Mouse (Mus musculus) limb, embryonic 13.5 days (tissue): Measurements from ENCODE around the gene Hoxd11. TPM values are rescaled to one million over a fixed set of nuclear protein-coding genes. Genes with fewer than 3 reads are reported as not detected.

Experiments
- ATAC-seq: fragments of 200-750 bp; cut with Nextera tagmentation; 2 replicates; pipeline ENCODE4 v1.8.0; 2017; ENCODE audit warnings: low read depth, moderate number of reproducible peaks, moderate TSS enrichment; ENCODE audit not compliant: low FRiP score
- H3K27ac ChIP-seq: fragments of 300-500 bp; sonication (generic); 2 replicates; pipeline ENCODE4 v1.5.1; 2015; ENCODE audit warnings: inconsistent platforms, mild to moderate bottlenecking, moderate library complexity
- H3K27me3 ChIP-seq: fragments of 300-500 bp; sonication (generic); 2 replicates; pipeline ENCODE4 v1.6.1; 2015; ENCODE audit warnings: mild to moderate bottlenecking, inconsistent platforms
- H3K36me3 ChIP-seq: fragments of 300-500 bp; sonication (generic); 2 replicates; pipeline ENCODE4 v1.6.1; 2015; ENCODE audit warnings: inconsistent platforms, mild to moderate bottlenecking, moderate library complexity
- H3K4me1 ChIP-seq: fragments of 300-500 bp; sonication (generic); 2 replicates; pipeline ENCODE4 v1.6.1; 2015; ENCODE audit warnings: inconsistent platforms
- H3K4me2 ChIP-seq: fragments of 300-500 bp; sonication (generic); replicated peaks from 2 replicates; pipeline ENCODE4 v1.6.1; 2015; ENCODE audit warnings: inconsistent platforms, mild to moderate bottlenecking, moderate library complexity
- H3K4me3 ChIP-seq: fragments of 300-500 bp; sonication (generic); 2 replicates; pipeline ENCODE4 v1.5.1; 2015; ENCODE audit warnings: moderate library complexity, mild to moderate bottlenecking, inconsistent platforms
- H3K9ac ChIP-seq: fragments of 300-500 bp; sonication (generic); 2 replicates; pipeline ENCODE4 v1.6.1; 2015; ENCODE audit warnings: mild to moderate bottlenecking, inconsistent platforms
- H3K9me3 ChIP-seq: fragments of 300-500 bp; sonication (generic); 2 replicates; pipeline ENCODE4 v1.6.1; 2016; ENCODE audit warnings: inconsistent platforms
- WGBS: fragments of 180-500 bp; shearing (Covaris S2); methylation state at CpG from one replicate; pipeline ENCODE4 v1.1.7; 2015; 5-methylcytosine and 5-hydroxymethylcytosine counted together
- microRNA counts: library from miRNA; unstranded; fragments of <30 nt; microRNA quantifications from one replicate; lab custom pipeline; 2016
- microRNA-seq: library from miRNA; unstranded; fragments of <30 nt; microRNA quantifications from one replicate; pipeline ENCODE4, GENCODE M21; 2016
- polyA plus RNA-seq: library from polyadenylated mRNA; unstranded; fragments of >200 nt; fragmentation: Nextera tagmentation; extraction: Ambion mirVana; gene quantifications from 2 replicates; pipeline ENCODE4 v1.2.1, GENCODE M21; 2015

Hoxd11 gene
- polyA plus RNA-seq, 1 experiment from 2014 or later = 19.1 TPM

DNA sequence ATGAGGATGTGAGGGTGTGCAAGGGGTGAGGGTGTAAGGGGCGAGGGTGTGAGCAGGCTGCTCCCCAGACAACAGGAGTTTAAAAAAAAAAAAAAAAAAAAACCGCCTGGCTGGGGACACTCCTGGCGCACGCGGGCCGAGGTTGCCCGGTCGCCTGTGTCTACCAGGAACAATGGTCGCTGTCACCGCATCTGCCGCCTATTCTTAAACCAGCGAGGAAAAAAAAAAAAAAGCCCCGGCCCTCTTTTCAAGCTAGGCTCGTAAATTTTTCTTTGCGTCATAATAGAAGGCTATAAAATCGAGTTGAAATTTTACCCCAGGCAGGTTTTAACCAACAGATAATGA, 53.9 kb downstream of the Hoxd11 start:
- H3K4me2 ChIP-seq = peak overlapping the region; percentile 53
- no peaks in the 10 kb centered on the region for H3K9me3 ChIP-seq
- no peak overlapping the region for H3K9ac ChIP-seq
- no peaks in the 10 kb centered on the region for H3K36me3 ChIP-seq
- ATAC-seq = no peak
- H3K27me3 ChIP-seq = peaks cover 97% of the 10 kb centered on the region
- 1% methylated on average over 16 of the region's 16 CpGs for WGBS
- peaks cover 34% of the 10 kb centered on the region for H3K4me1 ChIP-seq
- H3K4me3 ChIP-seq = peak overlapping the region; percentile 28; the same call in 1 of the 2 replicates
- H3K27ac ChIP-seq = no peak overlapping the region

DNA sequence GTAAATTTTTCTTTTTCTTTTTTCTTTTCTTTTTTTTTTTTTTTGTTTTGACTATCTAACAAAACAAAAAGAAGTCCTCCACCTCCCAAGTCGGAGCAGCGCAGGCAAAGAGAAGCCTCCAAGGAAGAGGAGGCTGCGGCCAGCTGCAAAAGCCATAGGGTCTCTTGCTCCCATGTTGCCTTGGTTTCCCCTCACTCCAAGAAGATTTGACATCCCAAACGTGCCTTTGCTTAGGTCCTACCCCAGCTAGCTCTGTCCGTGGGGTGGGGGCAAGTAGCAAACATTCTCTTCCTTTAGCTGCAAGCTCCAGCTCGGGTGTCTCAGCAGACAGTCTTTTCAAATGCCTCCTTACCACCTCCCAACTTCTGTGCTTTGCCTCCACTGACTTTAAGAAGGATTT, 54.4 kb downstream of the Hoxd11 start:
- H3K27ac ChIP-seq = no peak overlapping the region
- H3K27me3 ChIP-seq = peaks cover 97% of the 10 kb centered on the region
- no peak overlapping the region for H3K9ac ChIP-seq
- 12% methylated on average over 6 of the region's 6 CpGs for WGBS
- H3K4me2 ChIP-seq = no peak overlapping the region
- H3K9me3 ChIP-seq = no peaks in the 10 kb centered on the region
- no peak overlapping the region for H3K4me3 ChIP-seq
- no peaks in the 10 kb centered on the region for H3K36me3 ChIP-seq
- H3K4me1 ChIP-seq = peaks cover 34% of the 10 kb centered on the region
- no peak for ATAC-seq

GRCm38 (mm10) chr2:74734451-74734850, 55.1 kb downstream of the Hoxd11 start:
- Histone ChIP-seq H3K27me3 (peaks cover 97% of the 10 kb centered on the region), H3K4me1 (peaks cover 34% of the 10 kb centered on the region), H3K9me3 (no peaks in the 10 kb centered on the region), H3K27ac (no peak overlapping the region), H3K4me2 (no peak overlapping the region), H3K9ac (no peak overlapping the region), H3K4me3 (no peak overlapping the region), H3K36me3 (no peaks in the 10 kb centered on the region)
- no peak for ATAC-seq
- WGBS = 6% methylated on average over 13 of the region's 13 CpGs

DNA sequence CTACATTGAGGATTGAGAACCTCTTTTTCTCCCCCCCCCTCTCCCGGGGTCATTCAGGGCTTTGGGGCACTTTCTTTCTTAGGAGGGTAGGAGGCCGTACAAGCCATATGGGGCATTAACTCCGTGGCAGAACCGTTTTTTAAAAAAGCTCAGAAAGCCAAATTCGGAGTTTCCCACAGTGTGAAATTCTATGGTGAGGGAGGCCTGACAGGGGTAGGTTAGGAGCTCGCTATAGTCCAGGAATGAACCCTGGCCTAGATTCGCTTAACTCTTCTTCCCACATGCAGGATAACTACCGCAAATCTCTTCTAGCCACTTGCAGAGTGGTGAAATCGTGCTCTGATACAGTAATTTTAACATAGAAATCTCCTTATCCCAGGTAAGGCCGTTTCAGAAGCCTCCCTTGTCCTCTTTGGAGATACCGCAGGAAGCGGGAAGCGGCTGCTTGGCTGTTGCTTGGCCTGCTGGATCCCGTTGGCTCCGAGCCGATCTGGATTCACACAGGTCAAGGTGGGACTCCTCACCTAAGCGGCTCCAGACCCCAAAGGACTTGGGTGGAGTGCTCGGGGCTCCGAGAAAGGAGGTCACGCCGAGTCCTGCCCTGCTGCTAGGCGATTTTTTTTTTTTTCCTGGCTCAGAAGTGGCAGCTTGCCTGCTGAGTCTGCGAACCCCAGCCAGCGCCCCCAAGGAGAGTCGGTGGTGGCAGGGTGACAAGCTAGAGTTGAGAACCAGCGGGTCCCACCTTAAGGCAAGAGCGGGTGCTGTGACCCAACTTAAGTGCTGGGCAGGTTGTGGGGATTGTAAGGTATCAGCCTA, 55.8 kb downstream of the Hoxd11 start:
- no peak overlapping the region for H3K4me2 ChIP-seq
- 11% methylated on average over 27 of the region's 27 CpGs for WGBS
- H3K9me3 ChIP-seq = no peaks in the 10 kb centered on the region
- no peak for ATAC-seq
- peaks cover 38% of the 10 kb centered on the region for H3K4me1 ChIP-seq
- H3K36me3 ChIP-seq = no peaks in the 10 kb centered on the region
- no peak overlapping the region for H3K27ac ChIP-seq
- H3K4me3 ChIP-seq = no peak overlapping the region
- no peak overlapping the region for H3K9ac ChIP-seq
- peaks cover 99% of the 10 kb centered on the region for H3K27me3 ChIP-seq

DNA sequence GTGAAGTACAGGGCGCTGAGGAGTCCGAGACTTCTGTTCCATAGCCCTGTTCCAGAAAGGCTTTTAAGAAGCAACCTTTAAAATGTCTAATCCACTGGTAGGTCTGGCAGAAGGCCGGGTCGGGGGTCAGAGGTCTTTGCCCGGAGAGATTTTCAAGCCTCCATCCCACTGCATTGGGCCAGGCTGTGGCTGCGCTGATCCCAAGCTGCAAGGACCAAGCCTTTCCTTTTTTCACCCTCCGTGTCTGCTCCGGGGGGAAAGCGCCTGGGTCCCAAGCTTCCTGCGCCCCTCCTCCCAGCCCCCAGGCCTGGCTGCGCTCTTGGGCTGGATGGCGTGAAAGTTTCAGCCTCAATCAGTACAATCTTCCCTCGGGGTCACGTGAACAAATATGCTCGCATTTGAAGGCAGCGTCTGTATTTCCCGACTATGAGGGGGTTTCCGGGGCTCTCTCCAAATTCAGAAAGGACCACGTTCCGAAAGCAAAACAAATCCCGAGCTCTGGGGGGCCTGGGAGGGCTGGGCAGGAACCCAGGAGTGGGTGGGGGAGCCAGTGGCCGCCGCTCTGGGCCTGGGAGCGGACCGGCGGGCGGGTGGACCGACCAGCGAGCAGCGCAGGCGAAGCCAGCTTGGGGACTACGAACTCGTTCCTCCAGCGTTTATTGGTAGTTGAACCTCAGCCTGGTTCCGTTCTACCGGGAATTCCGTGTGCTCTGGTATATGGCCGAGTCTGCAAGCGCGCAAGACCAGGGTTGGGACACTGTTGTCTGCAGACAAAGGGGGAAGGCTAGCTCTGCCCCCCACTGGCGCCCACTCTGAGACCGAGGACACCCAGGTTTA, 56.7 kb downstream of the Hoxd11 start:
- no peaks in the 10 kb centered on the region for H3K9me3 ChIP-seq
- peaks cover 99% of the 10 kb centered on the region for H3K27me3 ChIP-seq
- peaks cover 44% of the 10 kb centered on the region for H3K4me1 ChIP-seq
- H3K9ac ChIP-seq = no peak overlapping the region; the same call in 1 of the 2 replicates
- WGBS = 2% methylated on average over 42 of the region's 42 CpGs
- no peaks in the 10 kb centered on the region for H3K36me3 ChIP-seq
- peak overlapping the region; percentile 54 for H3K4me2 ChIP-seq
- ATAC-seq = no peak
- peak overlapping the region; percentile 27 for H3K4me3 ChIP-seq
- no peak overlapping the region for H3K27ac ChIP-seq

MicroRNAs encoded within 50 kb of the gene (microRNA counts, 519-probe panel; counts per million panel counts)
- microRNA mmu-miR-10b (lab: Ali Mortazavi, UCI) = 3,640 counts per million, percentile 67 among the panel's probes with 10 or more counts

Small RNA genes within 50 kb of the gene (microRNA-seq; reads per million reads assigned to microRNA genes)
- not detected for gene Gm44463
- gene Mir10b = 14,911 reads per million, percentile 96 among the genes with 10 or more reads in this experiment

Other genes starting within 250 kb of the Hoxd11 start
- gene Lnpk, start 100.1 kb upstream of the Hoxd11 start, polyA plus RNA-seq = 53.2 and 55.4 TPM in 2 replicates
- gene Evx2, start 20.0 kb upstream of the Hoxd11 start, polyA plus RNA-seq = 2.3 and 3.2 TPM in 2 replicates
- gene Hoxd13, start 11.2 kb upstream of the Hoxd11 start, polyA plus RNA-seq = 48.5 and 55.5 TPM in 2 replicates
- gene Hoxd12, start 4.5 kb upstream of the Hoxd11 start, polyA plus RNA-seq = 59.3 and 67.1 TPM in 2 replicates
- gene Hoxd10, start 12.4 kb downstream of the Hoxd11 start, polyA plus RNA-seq = 26.0 and 26.2 TPM in 2 replicates
- 10.7 and 10.9 TPM in 2 replicates for gene Hoxd9, start 18.2 kb downstream of the Hoxd11 start, polyA plus RNA-seq
- 7.3 and 7.5 TPM in 2 replicates for gene Hoxd8, start 25.1 kb downstream of the Hoxd11 start, polyA plus RNA-seq
- gene Hoxd3, start 32.4 kb downstream of the Hoxd11 start, polyA plus RNA-seq = 0.84 and 0.88 TPM in 2 replicates
- 0.32 and 0.55 TPM in 2 replicates for gene Hoxd4, start 32.4 kb downstream of the Hoxd11 start, polyA plus RNA-seq
- 0.08 and 0.26 TPM in 2 replicates for gene Gm28230, start 47.2 kb downstream of the Hoxd11 start, polyA plus RNA-seq
- gene Hoxd1, start 83.4 kb downstream of the Hoxd11 start, polyA plus RNA-seq = 0.61 and 0.69 TPM in 2 replicates
- 110 and 121 TPM in 2 replicates for gene Mtx2, start 146.2 kb downstream of the Hoxd11 start, polyA plus RNA-seq